Mouse (Mus musculus) embryonic facial prominence, embryonic 10.5 days (tissue): ENCODE measurements around the gene Slc8b1. TPM values are rescaled to one million over a fixed set of nuclear protein-coding genes. Genes with fewer than 3 reads are reported as not detected.

ENCODE experiments used
- DNase-seq: peaks from one replicate; pipeline ENCODE4 v3.0.0-alpha.2; 2017; ENCODE audit warnings: low spot score
- H3K27ac ChIP-seq: fragments of 300-500 bp; sonication (generic); replicated peaks from 2 replicates; pipeline ENCODE4 v1.5.1; 2016; ENCODE audit warnings: mild to moderate bottlenecking
- H3K27me3 ChIP-seq: fragments of 300-500 bp; sonication (generic); replicated peaks from 2 replicates; pipeline ENCODE4 v1.6.1; 2016; ENCODE audit warnings: low read depth, mild to moderate bottlenecking; ENCODE audit not compliant: poor library complexity, severe bottlenecking
- H3K36me3 ChIP-seq: fragments of 300-500 bp; sonication (generic); replicated peaks from 2 replicates; pipeline ENCODE4 v1.6.1; 2016; ENCODE audit warnings: mild to moderate bottlenecking, moderate library complexity
- H3K4me1 ChIP-seq: fragments of 300-500 bp; sonication (generic); 2 replicates; pipeline ENCODE4 v1.6.1; 2016
- H3K4me3 ChIP-seq: fragments of 300-500 bp; sonication (generic); 2 replicates; pipeline ENCODE4 v1.5.1; 2016; ENCODE audit warnings: mild to moderate bottlenecking, moderate library complexity
- H3K9me3 ChIP-seq: fragments of 300-500 bp; sonication (generic); 2 replicates; pipeline ENCODE4 v1.6.1; 2016; ENCODE audit warnings: mild to moderate bottlenecking
- WGBS: fragments of 180-500 bp; shearing (Covaris S2); methylation state at CpG from one replicate; pipeline ENCODE4 v1.1.7; 2016; 5-methylcytosine and 5-hydroxymethylcytosine counted together
- polyA plus RNA-seq: library from polyadenylated mRNA; unstranded; fragments of >200 nt; fragmentation: Nextera tagmentation; extraction: Ambion mirVana; gene quantifications from 2 replicates; pipeline ENCODE4 v1.2.1, GENCODE M21; 2016

The Slc8b1 gene
- polyA plus RNA-seq, 1 experiment from 2014 or later: 4.1 TPM

DNA sequence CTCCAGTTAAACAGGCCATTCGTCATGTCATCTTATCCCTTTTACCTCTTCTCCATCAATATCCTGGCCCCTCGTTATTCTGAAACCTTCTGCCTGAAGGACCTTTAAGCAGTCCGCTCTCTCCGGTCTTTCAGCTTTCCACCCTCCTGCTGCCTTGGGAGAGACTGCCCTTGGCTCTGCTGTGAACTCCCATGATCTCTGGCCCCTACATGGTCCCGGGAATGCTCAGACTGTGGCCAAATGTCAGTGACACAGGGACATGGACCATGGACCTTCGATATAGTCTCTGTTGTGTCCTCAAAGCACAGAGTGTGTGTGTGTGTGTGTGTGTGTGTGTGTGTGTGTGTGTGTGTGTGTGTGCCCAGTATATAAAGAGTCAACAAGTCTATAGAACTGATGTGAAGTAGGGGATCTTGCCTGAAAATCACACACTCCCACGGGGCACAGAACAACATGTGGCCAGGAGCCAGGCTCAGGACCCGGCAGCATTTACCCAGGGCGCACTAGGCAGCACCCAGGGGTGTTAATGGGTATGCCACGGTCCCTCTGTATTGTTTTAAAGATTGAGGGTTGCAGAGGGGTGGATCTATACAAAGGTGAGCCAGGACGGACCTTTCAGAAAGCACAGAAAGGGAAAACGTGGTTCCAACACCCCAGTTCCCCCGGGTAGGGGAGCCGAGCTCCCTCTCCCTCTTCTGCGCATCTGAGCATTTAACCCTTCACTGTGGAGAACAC, 54.4 kb downstream of the Slc8b1 start:
- H3K9me3 ChIP-seq: no peaks in the 10 kb centered on the region
- WGBS: 48% methylated on average over 15 of the region's 15 CpGs
- H3K27me3 ChIP-seq: no peaks in the 10 kb centered on the region
- no peaks in the 10 kb centered on the region for H3K36me3 ChIP-seq
- DNase-seq: no peak
- H3K4me3 ChIP-seq: no peak overlapping the region
- peak overlapping the region; percentile 80 for H3K27ac ChIP-seq
- H3K4me1 ChIP-seq: peaks cover 90% of the 10 kb centered on the region

DNA sequence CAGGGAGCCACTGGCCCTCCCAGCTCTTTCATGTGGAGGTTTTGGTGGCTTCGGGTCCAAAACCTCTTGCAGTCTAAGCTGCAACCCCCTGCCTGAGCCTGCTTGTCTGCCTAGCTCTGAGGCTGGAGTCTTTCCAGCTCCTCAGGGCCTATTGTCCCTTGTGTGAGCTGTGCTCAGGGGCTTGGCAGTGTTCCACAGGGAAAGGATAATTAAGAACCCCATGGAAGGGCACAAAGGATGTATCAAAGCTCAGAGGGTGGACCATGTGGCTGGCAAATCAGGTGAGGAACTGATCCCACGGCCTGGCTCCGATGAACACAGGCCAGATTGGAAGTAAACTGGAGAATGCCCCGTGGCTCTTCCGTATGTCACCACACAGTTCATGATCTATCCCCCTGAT, 55.1 kb downstream of the Slc8b1 start:
- H3K4me1 ChIP-seq: peaks cover 90% of the 10 kb centered on the region
- DNase-seq: no peak

DNA sequence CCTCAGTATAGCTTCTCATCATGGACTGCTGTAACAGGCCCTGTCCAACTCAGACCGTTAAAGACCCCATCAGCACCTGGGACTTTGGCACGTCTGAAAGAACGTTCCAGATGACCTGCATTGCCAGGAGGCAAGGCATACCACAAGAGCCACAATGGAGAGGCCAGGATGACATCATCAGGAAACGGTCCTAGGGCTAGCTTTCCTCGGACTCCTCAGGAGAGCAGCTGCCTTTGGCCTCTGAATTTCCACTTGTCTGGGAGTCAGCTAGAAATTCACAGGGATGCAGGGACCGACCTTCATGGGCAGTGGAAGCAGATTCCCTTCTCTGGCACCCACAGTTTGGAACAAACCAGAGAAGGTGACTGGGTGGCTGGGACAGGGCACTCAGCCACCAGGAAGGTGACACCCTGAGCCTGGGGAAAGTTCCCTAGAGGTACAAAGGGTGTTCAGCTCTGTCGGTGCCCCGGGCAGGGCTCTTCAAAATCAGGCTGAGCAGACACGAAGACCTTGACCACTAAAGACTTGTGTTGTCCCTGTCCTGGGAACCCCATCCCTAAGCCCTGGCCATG, 55.8 kb downstream of the Slc8b1 start:
- Histone ChIP-seq H3K4me1 (peaks cover 93% of the 10 kb centered on the region), H3K27me3 (no peaks in the 10 kb centered on the region), H3K27ac (peak overlapping the region; percentile 80), H3K9me3 (no peaks in the 10 kb centered on the region), H3K4me3 (no peak overlapping the region), H3K36me3 (no peaks in the 10 kb centered on the region)
- 53% methylated on average over 9 of the region's 9 CpGs for WGBS
- DNase-seq: no peak

More for the DNA sequence above, 55.1 kb downstream of the Slc8b1 start:
- Histone ChIP-seq H3K27me3 (no peaks in the 10 kb centered on the region), H3K36me3 (no peaks in the 10 kb centered on the region), H3K27ac (peak overlapping the region; percentile 80), H3K4me3 (no peak overlapping the region), H3K9me3 (no peaks in the 10 kb centered on the region)
- 57% methylated on average over 5 of the region's 5 CpGs for WGBS

DNA sequence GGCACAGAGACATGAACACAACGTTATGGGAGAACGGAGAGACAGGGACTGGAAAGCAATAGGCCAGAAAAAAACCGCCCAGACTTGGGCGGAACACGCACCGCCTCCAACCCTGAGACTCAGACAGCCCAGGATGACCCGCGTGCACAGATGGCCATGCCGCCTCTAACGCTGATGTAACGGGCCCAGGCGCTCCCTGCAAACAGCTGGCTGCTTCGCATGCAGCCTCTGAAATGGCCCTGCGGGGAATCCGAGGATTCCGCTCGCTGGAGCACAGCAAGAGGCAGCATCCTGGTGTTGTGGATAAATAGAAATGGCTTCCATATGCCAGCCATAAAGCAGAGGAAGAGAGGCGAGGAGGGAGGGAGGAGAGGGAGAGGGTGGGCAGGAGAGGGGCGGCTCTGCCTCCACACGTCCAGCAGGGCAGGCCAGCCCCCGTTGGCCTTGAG, 56.3 kb downstream of the Slc8b1 start:
- H3K4me3 ChIP-seq: peak overlapping the region; percentile 17; the same call in 1 of the 2 replicates
- peaks cover 94% of the 10 kb centered on the region for H3K4me1 ChIP-seq

DNA sequence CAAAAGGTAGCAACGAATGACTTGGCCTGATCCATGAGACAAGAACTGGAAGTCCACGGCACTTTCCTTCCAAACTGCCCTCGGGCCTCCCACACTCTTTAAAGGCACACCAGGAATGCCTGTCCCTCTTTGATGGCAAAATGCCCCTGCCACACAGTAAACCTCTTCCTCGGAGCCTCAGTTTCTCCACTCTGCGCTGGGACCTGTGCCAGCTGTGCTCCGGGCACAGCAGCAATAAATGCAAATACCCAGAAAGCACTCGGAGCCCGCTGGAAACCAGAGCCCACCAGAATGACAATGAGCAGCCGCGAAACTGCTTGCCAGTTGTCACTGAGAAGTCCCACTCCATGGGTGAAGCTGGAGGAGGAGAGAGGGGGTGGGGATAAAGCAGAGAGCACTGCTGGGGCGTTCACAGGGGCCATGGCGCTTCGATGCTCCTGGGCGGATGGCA, 56.8 kb downstream of the Slc8b1 start:
- Histone ChIP-seq H3K27ac (peak overlapping the region; percentile 80), H3K9me3 (no peaks in the 10 kb centered on the region), H3K36me3 (no peaks in the 10 kb centered on the region), H3K4me1 (peaks cover 90% of the 10 kb centered on the region), H3K4me3 (peak overlapping the region; percentile 17; the same call in 1 of the 2 replicates), H3K27me3 (no peaks in the 10 kb centered on the region)
- WGBS: 59% methylated on average over 14 of the region's 14 CpGs
- DNase-seq: no peak

More for the DNA sequence above, 56.3 kb downstream of the Slc8b1 start:
- no peaks in the 10 kb centered on the region for H3K9me3 ChIP-seq
- H3K27me3 ChIP-seq: no peaks in the 10 kb centered on the region
- 10% methylated on average over 21 of the region's 21 CpGs for WGBS
- DNase-seq: peak; percentile 82
- no peaks in the 10 kb centered on the region for H3K36me3 ChIP-seq
- peak overlapping the region; percentile 80 for H3K27ac ChIP-seq

DNA sequence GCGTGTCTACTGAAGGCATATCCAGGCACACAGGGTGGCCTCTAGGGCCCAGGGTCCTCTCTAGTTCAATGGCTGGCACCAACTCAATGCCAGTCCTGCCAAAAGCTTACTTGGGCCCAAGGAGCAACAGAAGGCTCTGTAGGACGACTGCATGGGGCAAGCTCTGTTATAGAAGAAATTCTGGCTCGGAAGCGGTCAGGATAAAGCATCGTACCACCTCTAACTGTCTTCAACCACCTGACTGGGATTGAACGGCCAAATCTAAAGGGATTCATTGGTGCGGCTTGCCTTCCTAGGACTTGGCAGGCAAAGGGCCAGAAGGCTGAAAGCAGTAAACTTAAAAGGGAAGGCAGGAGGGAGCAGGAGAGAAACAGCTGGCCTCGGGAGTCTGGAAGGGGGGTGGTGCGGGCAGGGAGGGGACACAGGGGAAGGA, 57.4 kb downstream of the Slc8b1 start:
- Histone ChIP-seq H3K27ac (peak overlapping the region; percentile 80), H3K4me1 (peaks cover 87% of the 10 kb centered on the region)

DNA sequence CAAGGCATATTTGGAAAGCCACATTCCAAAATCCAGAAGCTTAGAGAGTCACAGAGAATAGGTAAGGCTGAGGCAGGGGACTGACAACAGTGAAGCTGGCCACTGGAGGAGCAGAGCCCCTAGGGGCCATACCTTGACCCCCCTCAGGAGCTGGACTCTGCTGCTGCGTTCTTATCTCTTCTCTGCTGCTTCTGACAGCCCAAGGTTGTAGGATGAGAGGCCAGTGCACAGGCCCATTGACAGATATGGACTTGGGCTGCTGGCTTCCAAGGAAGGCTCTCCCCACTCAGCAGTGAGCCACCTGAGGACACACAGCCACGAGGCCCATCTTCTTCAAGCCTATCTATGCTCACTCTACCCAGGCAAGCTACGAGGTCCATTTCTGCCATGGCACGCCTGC, 58.0 kb downstream of the Slc8b1 start:
- Histone ChIP-seq H3K36me3 (no peaks in the 10 kb centered on the region), H3K27ac (peak overlapping the region; percentile 80; the same call in 1 of the 2 replicates), H3K9me3 (no peaks in the 10 kb centered on the region), H3K4me3 (no peak overlapping the region), H3K27me3 (no peaks in the 10 kb centered on the region), H3K4me1 (peaks cover 83% of the 10 kb centered on the region)
- 89% methylated on average over 4 of the region's 4 CpGs for WGBS
- DNase-seq: no peak

More for the DNA sequence above, 57.4 kb downstream of the Slc8b1 start:
- Histone ChIP-seq H3K36me3 (no peaks in the 10 kb centered on the region), H3K27me3 (no peaks in the 10 kb centered on the region), H3K9me3 (no peaks in the 10 kb centered on the region), H3K4me3 (no peak overlapping the region)
- WGBS: 75% methylated on average over 9 of the region's 9 CpGs
- DNase-seq: no peak

DNA sequence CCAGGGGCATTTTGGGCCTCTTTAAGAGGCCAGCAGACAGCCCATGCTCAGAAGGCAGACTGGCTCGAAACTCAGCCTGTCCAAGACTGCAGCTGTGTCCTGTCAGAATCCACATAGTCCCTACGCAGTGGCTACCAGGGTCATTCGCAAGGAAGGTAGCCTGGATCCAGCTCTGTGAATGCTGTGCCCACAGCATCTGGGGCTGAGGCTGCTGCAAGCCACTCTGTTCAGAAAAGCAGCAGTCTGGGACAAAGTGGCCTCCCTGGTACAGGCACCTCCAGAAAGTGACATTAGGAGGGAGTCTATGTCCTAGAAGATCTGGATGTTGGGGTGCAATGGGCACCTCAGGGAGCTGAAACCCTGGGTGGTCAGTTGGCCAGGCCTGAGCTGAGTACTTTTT, 58.8 kb downstream of the Slc8b1 start:
- H3K27ac ChIP-seq: peak overlapping the region; percentile 26; the same call in 1 of the 2 replicates

DNA sequence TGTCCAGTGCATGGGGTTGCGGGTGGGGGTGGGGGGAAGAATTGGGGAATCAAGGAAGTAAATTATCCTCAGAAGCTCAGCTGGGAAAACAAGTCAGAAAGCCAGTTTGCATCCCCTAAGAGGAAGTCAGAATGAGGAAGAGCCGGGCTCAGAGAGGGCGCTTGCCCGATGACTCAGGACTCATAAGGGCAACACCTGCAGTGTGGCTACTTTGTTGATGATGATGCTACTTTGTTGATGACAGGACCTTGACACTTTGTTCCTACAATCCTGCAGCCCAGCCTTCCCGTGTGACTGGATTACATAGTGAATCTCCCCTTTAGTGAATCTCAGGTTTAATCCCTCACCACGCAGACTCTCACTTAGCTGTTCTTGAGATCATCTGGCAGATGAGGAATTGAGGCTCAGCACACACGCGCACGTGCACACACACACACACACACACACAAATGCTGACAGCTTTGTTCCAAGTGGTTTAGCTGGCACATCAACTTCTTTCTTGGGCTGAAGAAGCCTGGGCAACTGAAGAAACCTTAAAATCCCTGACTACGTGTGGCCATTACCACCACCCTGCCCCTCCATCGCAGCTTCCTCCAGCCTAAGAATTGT, 59.4 kb downstream of the Slc8b1 start:
- no peak overlapping the region for H3K4me3 ChIP-seq
- no peaks in the 10 kb centered on the region for H3K27me3 ChIP-seq
- no peak for DNase-seq
- H3K4me1 ChIP-seq: peaks cover 81% of the 10 kb centered on the region
- no peaks in the 10 kb centered on the region for H3K36me3 ChIP-seq
- 86% methylated on average over 11 of the region's 11 CpGs for WGBS
- no peaks in the 10 kb centered on the region for H3K9me3 ChIP-seq
- peak overlapping the region; percentile 54; the same call in 1 of the 2 replicates for H3K27ac ChIP-seq

More for the DNA sequence above, 58.8 kb downstream of the Slc8b1 start:
- no peaks in the 10 kb centered on the region for H3K27me3 ChIP-seq
- no peak for DNase-seq
- no peaks in the 10 kb centered on the region for H3K9me3 ChIP-seq
- H3K36me3 ChIP-seq: no peaks in the 10 kb centered on the region
- peaks cover 82% of the 10 kb centered on the region for H3K4me1 ChIP-seq
- H3K4me3 ChIP-seq: no peak overlapping the region
- WGBS: 89% methylated on average over 3 of the region's 3 CpGs

DNA sequence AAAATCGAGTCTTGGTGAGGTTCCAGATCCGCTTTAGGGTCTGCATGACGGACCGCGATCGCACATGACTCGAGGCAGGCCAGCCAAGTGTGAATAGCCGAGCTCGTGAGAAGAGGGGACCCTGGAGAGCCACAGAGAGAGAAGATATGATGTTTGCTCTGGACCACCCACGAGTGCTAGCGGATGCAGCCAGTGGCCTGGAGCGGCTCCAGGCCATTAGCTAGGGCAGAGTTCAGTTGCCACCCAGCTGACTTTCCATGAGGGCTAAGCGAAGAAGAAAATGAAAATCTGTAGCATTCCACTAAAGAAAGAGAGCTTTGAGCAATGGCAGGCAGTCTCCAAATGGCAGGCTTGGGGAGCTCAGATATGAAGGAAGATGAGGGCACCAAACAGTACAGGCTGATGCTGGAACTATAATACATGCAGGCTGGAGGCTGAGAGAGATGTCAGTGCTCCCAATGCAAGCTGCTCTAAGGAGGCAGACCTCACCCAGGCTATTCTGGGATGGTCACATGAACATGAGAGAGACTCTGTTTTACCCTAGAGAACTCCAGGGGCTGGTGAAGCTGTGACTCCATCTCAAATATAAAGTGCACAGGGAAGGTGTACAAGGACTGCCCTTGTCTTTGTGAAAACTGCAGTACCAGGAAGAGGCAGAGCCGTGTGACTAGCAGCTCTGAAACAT, 60.2 kb downstream of the Slc8b1 start:
- Histone ChIP-seq H3K27me3 (no peaks in the 10 kb centered on the region), H3K9me3 (no peaks in the 10 kb centered on the region), H3K4me3 (no peak overlapping the region), H3K27ac (peak overlapping the region; percentile 54; the same call in 1 of the 2 replicates), H3K36me3 (no peaks in the 10 kb centered on the region), H3K4me1 (peaks cover 73% of the 10 kb centered on the region)
- WGBS: 52% methylated on average over 14 of the region's 14 CpGs
- DNase-seq: peak; percentile 43

DNA sequence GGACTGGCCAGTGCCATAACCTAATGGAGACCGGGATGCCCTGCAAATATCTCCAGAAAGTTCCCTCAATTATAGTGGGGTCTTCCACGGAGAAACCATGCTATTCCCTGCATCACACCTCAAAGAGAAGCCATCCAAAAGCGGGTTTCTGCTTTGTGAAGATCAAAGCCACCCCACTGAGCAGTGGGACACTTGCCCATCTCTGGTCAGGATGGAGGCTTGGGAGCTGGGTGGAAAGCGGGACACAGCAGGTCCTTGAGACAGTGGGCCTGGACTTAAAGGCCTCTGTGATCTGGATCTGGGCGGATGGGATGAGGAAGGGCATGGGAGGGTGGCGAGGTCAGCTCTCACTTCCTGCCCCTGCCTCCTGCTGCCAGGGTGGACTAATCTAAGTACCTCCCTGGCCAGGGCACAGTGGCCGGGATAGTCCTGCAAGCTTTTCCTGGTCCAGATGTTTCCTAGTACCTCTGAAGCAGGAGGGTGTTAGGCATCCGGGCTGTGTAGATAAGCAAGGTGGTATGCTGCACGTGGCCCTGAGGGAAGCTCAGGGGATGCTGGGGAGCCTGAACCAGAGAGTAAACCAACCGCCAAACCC, 63.6 kb downstream of the Slc8b1 start:
- 71% methylated on average over 10 of the region's 10 CpGs for WGBS
- DNase-seq: no peak
- H3K4me3 ChIP-seq: no peak overlapping the region
- H3K4me1 ChIP-seq: peaks cover 71% of the 10 kb centered on the region
- no peaks in the 10 kb centered on the region for H3K9me3 ChIP-seq
- no peaks in the 10 kb centered on the region for H3K27me3 ChIP-seq
- no peak overlapping the region; the same call in 1 of the 2 replicates for H3K27ac ChIP-seq
- 0 out of 2 replicates have a peak, but pooled peaks cover under 1% of the 10 kb centered on the region for H3K36me3 ChIP-seq
